Mouse (Mus musculus) erythroblast, embryonic 14.5 days (primary cell): ENCODE data around the gene Ccnl2.

Experiments
- GATA1 ChIP-seq: IDR thresholded peaks from 2 replicates; pipeline ENCODE4 v1.6.1; 2012; ENCODE audit warnings: low read length, inconsistent platforms, mixed read lengths
- TAL1 ChIP-seq: IDR thresholded peaks from 3 replicates; pipeline ENCODE4 v1.6.1; 2012; ENCODE audit warnings: low read length, inconsistent platforms, mixed read lengths

- no peak for TF ChIP-seq TAL1
- TF ChIP-seq GATA1 = no peak
These were observed 39.5 kb upstream of the Ccnl2 start for GRCm38 (mm10) chr4:155772786-155773185.
